Mouse (Mus musculus) limb, embryonic 12.5 days (tissue): ENCODE measurements around the gene Nfx1. TPM values are rescaled to one million over a fixed set of nuclear protein-coding genes. Genes with fewer than 3 reads are reported as not detected.

Experiments
- ATAC-seq: fragments of 200-750 bp; cut with Nextera tagmentation; 2 replicates; pipeline ENCODE4 v1.8.0; 2017; ENCODE audit warnings: low read depth, moderate TSS enrichment; ENCODE audit not compliant: insufficient number of reproducible peaks, insufficient read depth, low FRiP score, low TSS enrichment
- H3K27ac ChIP-seq: fragments of 300-500 bp; sonication (generic); 2 replicates; pipeline ENCODE4 v1.5.1; 2016; ENCODE audit warnings: mild to moderate bottlenecking, moderate library complexity
- H3K27me3 ChIP-seq: fragments of 300-500 bp; sonication (generic); 2 replicates; pipeline ENCODE4 v1.6.1; 2016; ENCODE audit warnings: mild to moderate bottlenecking, moderate library complexity
- H3K36me3 ChIP-seq: fragments of 300-500 bp; sonication (generic); 2 replicates; pipeline ENCODE4 v1.6.1; 2016; ENCODE audit warnings: mild to moderate bottlenecking, moderate library complexity
- H3K4me1 ChIP-seq: fragments of 300-500 bp; sonication (generic); replicated peaks from 2 replicates; pipeline ENCODE4 v1.6.1; 2016
- H3K4me2 ChIP-seq: fragments of 300-500 bp; sonication (generic); 2 replicates; pipeline ENCODE4 v1.6.1; 2016; ENCODE audit warnings: mild to moderate bottlenecking, moderate library complexity
- H3K4me3 ChIP-seq: fragments of 300-500 bp; sonication (generic); replicated peaks from 2 replicates; pipeline ENCODE4 v1.5.1; 2016; ENCODE audit warnings: mild to moderate bottlenecking
- H3K9ac ChIP-seq: fragments of 300-500 bp; sonication (generic); replicated peaks from 2 replicates; pipeline ENCODE4 v1.6.1; 2016; ENCODE audit warnings: mild to moderate bottlenecking, moderate library complexity
- H3K9me3 ChIP-seq: fragments of 300-500 bp; sonication (generic); 2 replicates; pipeline ENCODE4 v1.6.1; 2016; ENCODE audit warnings: mild to moderate bottlenecking, moderate library complexity
- WGBS: fragments of 180-500 bp; shearing (Covaris S2); methylation state at CpG from one replicate; pipeline ENCODE4 v1.1.7; 2016; 5-methylcytosine and 5-hydroxymethylcytosine counted together
- polyA plus RNA-seq: library from polyadenylated mRNA; unstranded; fragments of >200 nt; fragmentation: Nextera tagmentation; extraction: Ambion mirVana; gene quantifications from 2 replicates; pipeline ENCODE4 v1.2.1, GENCODE M21; 2016

The Nfx1 gene
- polyA plus RNA-seq, 1 experiment from 2014 or later: 106 TPM

DNA sequence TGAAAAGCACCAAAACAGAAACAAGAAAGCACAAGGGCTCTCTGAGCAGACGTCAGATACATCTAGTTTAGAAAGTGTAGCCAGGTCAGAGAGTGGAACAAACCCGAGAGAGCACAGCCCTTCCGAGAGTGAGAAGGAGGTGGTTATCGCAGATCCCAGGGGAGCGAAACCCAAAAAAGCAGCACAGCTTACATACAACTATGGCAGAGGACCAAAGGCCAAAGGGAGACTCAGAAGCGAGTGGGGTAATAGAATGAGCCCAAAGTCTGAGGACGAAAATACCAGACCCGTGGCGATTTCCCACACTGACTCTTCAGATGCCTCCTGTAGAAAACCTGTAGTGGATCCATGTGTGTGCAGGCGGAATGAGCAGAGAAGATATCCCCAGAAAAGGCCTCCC, 5.9 kb downstream of the Nfx1 start:
- Histone ChIP-seq H3K27me3 (no peaks in the 10 kb centered on the region), H3K4me3 (no peak overlapping the region), H3K9me3 (no peaks in the 10 kb centered on the region), H3K4me2 (no peak overlapping the region), H3K9ac (no peak overlapping the region), H3K4me1 (peaks cover 13% of the 10 kb centered on the region), H3K36me3 (peaks cover 62% of the 10 kb centered on the region), H3K27ac (no peak overlapping the region)
- WGBS: 90% methylated on average over 10 of the region's 10 CpGs
- ATAC-seq: no peak

DNA sequence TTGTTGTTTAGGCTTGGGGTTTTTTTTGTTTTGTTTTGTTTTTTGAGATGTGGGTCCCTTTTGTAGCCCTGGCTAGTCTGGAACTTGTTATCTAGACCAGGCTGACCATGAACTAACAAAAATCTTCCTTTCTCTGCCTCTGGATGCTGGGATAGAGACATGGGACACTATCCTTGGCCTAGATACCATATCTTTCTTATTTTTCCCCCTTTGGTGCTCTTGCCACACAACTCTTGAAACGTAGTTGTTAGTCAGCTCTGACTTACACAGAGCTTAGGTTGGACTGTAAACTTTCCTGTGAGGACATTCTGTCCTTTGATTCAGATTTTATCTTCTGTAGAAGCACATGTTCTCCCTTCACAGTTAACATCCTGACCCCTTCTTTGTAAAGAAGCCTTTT, 8.7 kb downstream of the Nfx1 start:
- no peak overlapping the region for H3K9ac ChIP-seq
- no peak overlapping the region for H3K27ac ChIP-seq
- H3K4me2 ChIP-seq: no peak overlapping the region
- no peaks in the 10 kb centered on the region for H3K9me3 ChIP-seq
- ATAC-seq: no peak
- peaks cover 78% of the 10 kb centered on the region for H3K36me3 ChIP-seq
- no peak overlapping the region for H3K4me3 ChIP-seq
- H3K27me3 ChIP-seq: no peaks in the 10 kb centered on the region
- WGBS: 94% methylated on average over 1 of the region's 1 CpGs
- H3K4me1 ChIP-seq: peaks cover 10% of the 10 kb centered on the region; the same call in 1 of the 2 replicates

DNA sequence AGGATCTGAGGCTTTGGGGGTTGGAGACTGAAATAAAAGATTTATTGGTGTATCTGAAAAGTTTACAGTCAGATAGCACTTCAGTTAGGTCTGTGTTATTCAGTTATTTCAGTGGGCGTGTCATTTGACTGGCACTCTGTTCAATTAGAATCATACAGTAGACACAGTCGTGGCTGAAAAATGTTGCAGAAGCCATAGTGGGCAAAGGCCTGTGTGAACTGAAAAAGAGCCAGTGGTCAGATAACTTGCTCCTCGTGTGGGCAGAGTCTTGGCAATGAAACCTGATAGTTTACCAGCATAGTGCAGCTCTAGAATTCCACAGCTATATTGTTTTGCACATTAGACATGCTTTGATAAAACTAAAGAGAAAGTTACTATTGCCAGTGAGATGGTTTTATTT, 11.8 kb downstream of the Nfx1 start:
- H3K27me3 ChIP-seq: no peaks in the 10 kb centered on the region
- no peak for ATAC-seq

DNA sequence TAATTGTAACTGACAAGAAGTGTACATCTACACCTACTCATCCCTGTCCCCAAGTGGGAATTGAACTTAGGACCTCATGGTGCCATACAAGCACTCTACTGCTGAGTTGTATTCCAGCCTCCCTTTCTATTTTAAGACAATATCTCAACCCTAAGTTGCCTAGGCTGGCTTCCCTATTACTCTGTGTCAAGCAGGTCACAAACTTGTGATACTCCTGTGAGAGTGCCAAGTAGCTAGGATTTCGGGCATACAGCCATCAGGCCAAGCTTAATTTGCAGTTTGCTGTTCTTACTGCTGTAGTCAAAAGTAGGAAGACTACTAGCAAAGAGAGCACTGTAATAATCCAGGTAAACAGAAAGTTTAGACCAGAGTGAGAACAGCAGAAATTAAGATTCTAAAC, 13.0 kb downstream of the Nfx1 start:
- no peak for ATAC-seq
- Histone ChIP-seq H3K4me3 (no peak overlapping the region), H3K36me3 (peaks cover 90% of the 10 kb centered on the region), H3K9me3 (no peaks in the 10 kb centered on the region), H3K27me3 (no peaks in the 10 kb centered on the region), H3K4me2 (no peak overlapping the region), H3K27ac (no peak overlapping the region), H3K9ac (no peak overlapping the region), H3K4me1 (peaks cover 10% of the 10 kb centered on the region; the same call in 1 of the 2 replicates)
- WGBS: 76% methylated on average over 1 of the region's 1 CpGs

More for the DNA sequence above, 11.8 kb downstream of the Nfx1 start:
- Histone ChIP-seq H3K9me3 (no peaks in the 10 kb centered on the region), H3K27ac (no peak overlapping the region), H3K4me3 (no peak overlapping the region), H3K4me1 (peaks cover 10% of the 10 kb centered on the region; the same call in 1 of the 2 replicates), H3K36me3 (peaks cover 90% of the 10 kb centered on the region), H3K9ac (no peak overlapping the region), H3K4me2 (no peak overlapping the region)
- 57% methylated on average over 3 of the region's 3 CpGs for WGBS

DNA sequence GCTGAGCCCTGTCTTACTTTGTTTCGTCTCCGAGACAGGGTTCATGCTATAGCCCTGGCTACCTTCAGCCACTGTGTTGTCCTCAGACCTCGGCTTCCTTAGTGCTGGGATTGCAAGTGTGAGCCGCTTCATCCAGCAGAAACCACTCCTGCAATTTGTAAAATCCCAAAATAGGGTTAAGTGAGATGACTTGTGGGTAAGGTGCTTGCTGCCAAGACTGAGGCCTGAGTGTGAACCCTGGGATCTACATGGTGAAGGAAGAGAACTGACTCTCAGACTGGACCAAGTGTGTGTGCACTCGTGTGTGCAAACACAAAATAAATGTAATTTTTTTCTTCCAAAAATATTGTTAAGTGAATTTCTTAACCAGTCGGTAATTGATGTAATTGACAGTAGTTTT, 18.9 kb downstream of the Nfx1 start:
- H3K36me3 ChIP-seq: peaks cover 97% of the 10 kb centered on the region
- no peak for ATAC-seq
- no peak overlapping the region for H3K4me2 ChIP-seq
- H3K9ac ChIP-seq: no peak overlapping the region
- H3K9me3 ChIP-seq: no peaks in the 10 kb centered on the region
- H3K4me1 ChIP-seq: no peaks in the 10 kb centered on the region
- no peak overlapping the region for H3K27ac ChIP-seq
- 91% methylated on average over 6 of the region's 6 CpGs for WGBS
- H3K27me3 ChIP-seq: no peaks in the 10 kb centered on the region
- no peak overlapping the region for H3K4me3 ChIP-seq

DNA sequence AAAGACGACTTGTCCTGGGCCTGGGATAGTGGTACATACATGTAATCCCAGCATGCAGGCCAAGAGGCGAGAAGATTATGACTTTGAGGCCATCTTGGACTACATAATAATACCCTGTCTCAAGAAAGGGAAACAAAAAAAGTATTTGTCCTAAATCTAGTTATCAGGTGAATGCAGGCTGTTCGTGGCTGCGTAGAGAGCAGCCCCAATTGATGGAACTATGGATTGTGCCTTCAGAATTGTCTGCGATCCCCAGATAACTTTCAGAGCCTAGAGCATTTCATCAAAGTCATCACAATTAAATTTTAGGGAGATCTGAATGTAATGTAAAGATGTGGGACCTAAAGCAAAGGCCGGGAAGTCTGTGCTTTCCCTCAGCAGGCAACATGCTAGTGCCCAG, 25.6 kb downstream of the Nfx1 start:
- H3K9me3 ChIP-seq: no peaks in the 10 kb centered on the region
- no peak for ATAC-seq
- H3K27me3 ChIP-seq: no peaks in the 10 kb centered on the region
- no peak overlapping the region for H3K4me2 ChIP-seq
- H3K36me3 ChIP-seq: peaks cover 99% of the 10 kb centered on the region
- H3K9ac ChIP-seq: no peak overlapping the region
- H3K4me1 ChIP-seq: no peaks in the 10 kb centered on the region
- WGBS: 96% methylated on average over 6 of the region's 6 CpGs
- no peak overlapping the region for H3K4me3 ChIP-seq
- H3K27ac ChIP-seq: no peak overlapping the region

DNA sequence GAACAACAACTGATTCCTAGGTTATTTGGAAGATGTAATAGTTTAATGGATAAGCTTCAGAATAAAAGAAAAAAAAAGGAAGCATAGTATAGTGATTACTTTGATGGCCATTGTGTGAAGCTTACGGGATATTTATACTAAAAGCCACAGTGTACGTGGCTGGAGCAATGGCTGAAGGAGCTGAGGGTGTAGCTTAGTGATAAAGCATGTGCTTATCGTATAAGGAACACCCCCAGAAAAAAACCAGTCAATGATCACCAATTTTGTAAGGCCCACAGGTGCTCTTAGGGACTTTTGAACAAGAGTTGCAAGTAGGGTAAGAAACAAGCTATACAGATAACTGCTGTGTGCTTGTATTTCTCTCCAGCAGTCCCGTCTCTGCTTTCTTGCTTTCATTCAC, 27.2 kb downstream of the Nfx1 start:
- WGBS: 93% methylated on average over 4 of the region's 4 CpGs
- no peak overlapping the region for H3K4me3 ChIP-seq
- peaks cover 96% of the 10 kb centered on the region for H3K36me3 ChIP-seq
- no peak overlapping the region for H3K4me2 ChIP-seq
- H3K4me1 ChIP-seq: no peaks in the 10 kb centered on the region
- H3K9me3 ChIP-seq: no peaks in the 10 kb centered on the region
- no peaks in the 10 kb centered on the region for H3K27me3 ChIP-seq
- no peak overlapping the region for H3K27ac ChIP-seq
- no peak for ATAC-seq
- H3K9ac ChIP-seq: no peak overlapping the region

DNA sequence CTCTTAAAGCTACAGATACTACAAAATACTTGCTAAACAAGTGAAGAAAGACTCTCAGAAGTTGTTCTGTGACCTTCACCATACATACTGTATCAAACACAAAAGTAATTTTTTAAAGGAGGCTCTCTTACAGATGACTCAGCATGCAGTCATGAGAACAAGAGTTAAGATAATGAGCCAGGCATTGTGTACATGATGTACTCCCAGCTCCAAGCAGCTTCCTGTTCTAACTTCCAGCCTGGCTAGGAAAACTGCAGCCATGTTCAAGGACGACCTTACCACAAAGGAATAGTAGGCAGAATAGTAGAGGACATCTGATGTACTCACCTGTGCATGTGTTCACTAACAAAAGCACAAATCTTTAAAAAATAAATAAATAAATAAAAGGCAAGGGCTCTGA, 29.6 kb downstream of the Nfx1 start:
- no peak overlapping the region for H3K27ac ChIP-seq

DNA sequence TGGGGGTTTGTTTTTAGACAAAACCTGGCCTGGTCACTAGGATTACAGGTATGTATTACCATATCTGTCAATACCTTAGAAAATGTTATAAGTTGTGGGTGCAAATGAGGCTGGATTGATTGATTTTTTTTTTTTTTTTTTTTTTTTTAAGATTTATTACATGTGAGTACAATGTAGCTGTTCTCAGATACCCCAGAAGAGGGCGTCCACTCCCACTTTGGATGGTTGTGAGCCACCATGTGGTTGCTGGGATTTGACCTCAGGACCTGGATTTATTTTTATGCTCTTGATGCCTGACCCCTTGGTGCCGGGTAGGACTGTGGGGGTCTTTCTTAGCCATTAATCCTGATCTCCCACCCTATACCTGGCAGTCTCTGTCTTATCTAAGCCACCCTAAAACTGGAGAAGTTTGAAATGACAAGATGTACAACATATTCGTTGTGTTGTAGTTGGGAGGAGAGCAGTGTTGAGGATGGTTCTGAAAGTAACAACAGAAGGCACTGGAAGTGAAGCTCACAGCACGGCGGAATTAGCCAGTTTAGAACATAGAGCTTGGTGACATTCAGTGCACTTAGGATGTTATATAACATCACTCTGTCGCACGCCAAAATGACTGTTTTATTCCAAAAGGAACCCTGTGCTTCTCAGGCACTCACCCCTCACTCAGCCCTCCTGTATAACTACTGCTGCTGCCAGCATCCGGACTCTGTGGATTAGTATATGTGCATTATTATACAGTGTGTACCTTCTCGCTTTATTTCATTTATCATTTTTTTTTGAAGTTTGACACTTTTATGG, 30.3 kb downstream of the Nfx1 start:
- Histone ChIP-seq H3K27me3 (no peaks in the 10 kb centered on the region), H3K4me2 (no peak overlapping the region), H3K9me3 (no peaks in the 10 kb centered on the region), H3K9ac (no peak overlapping the region), H3K27ac (no peak overlapping the region), H3K36me3 (peaks cover 93% of the 10 kb centered on the region), H3K4me1 (no peaks in the 10 kb centered on the region), H3K4me3 (no peak overlapping the region)
- WGBS: 87% methylated on average over 9 of the region's 9 CpGs
- no peak for ATAC-seq

More for the DNA sequence above, 29.6 kb downstream of the Nfx1 start:
- Histone ChIP-seq H3K36me3 (peaks cover 97% of the 10 kb centered on the region), H3K9ac (no peak overlapping the region), H3K4me3 (no peak overlapping the region), H3K4me2 (no peak overlapping the region), H3K27me3 (no peaks in the 10 kb centered on the region), H3K4me1 (no peaks in the 10 kb centered on the region), H3K9me3 (no peaks in the 10 kb centered on the region)
- 75% methylated on average over 1 of the region's 1 CpGs for WGBS
- no peak for ATAC-seq

DNA sequence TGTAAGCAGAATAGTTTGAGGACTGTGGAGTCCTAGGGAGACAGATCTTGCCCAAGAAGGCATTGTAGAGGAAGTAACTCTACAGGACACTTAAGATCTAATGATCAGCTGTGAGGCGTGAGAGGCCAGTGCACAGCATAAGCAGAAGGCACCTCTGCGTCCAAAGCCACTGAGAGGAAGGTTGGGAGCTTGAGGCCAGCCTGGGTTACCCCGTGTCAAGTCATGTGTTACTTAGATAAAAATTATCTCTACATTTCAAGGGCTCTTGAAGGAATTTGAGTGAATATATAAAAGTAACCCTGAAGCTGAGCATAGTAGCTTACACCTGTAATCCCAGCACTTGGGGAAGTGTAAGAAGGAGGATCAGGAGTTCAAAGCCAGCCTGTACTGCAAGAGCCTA, 42.6 kb downstream of the Nfx1 start:
- Histone ChIP-seq H3K36me3 (peaks cover 98% of the 10 kb centered on the region), H3K9ac (no peak overlapping the region), H3K9me3 (0 out of 2 replicates have a peak, but pooled peaks cover 5% of the 10 kb centered on the region), H3K4me3 (no peak overlapping the region), H3K27me3 (no peaks in the 10 kb centered on the region), H3K27ac (no peak overlapping the region), H3K4me1 (no peaks in the 10 kb centered on the region), H3K4me2 (no peak overlapping the region)
- no peak for ATAC-seq
- WGBS: 90% methylated on average over 3 of the region's 3 CpGs

DNA sequence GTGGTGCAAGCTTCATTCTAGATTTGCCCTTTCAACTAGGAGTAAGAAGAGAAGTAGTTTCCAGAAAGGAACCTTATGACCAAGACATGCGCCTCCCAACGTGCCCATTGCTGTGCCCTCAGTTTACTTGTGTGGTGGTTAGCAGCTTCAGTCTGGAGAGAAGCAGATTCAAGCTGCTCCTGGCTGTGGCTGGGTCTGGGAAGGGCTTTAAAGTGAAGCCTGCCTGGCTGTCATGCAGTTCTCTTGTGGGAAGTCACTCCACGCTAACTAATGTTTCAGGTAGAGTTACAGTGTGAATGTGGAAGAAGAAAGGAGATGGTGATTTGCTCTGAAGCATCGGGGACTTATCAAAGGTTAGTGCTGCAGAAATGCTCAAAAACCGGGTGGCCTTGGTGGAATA, 45.1 kb downstream of the Nfx1 start:
- ATAC-seq: no peak
- H3K27ac ChIP-seq: no peak overlapping the region
- no peak overlapping the region for H3K9ac ChIP-seq
- H3K4me3 ChIP-seq: no peak overlapping the region
- H3K4me1 ChIP-seq: no peaks in the 10 kb centered on the region
- H3K27me3 ChIP-seq: no peaks in the 10 kb centered on the region
- H3K9me3 ChIP-seq: 0 out of 2 replicates have a peak, but pooled peaks cover 5% of the 10 kb centered on the region
- 92% methylated on average over 5 of the region's 5 CpGs for WGBS
- peaks cover 92% of the 10 kb centered on the region for H3K36me3 ChIP-seq
- no peak overlapping the region for H3K4me2 ChIP-seq

DNA sequence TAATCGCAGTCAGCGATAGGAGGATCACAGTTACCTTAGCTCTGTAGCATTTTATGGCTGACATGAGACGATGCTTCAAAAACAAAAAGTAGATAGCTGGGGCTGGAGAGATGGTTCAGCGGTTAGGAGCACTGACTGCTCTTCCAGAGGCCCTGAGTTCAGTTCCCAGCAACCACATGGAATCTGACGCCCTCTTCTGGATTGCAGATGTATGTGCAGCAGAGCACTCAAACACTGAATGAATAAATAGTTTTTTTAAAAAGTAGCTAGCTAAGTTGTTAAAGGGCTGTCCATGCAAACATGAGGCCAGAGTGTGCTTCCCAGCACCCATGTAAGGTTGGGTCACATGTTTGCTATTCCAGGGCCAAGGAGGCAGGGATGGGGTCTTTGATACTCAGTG, 50.4 kb downstream of the Nfx1 start:
- H3K4me1 ChIP-seq: no peaks in the 10 kb centered on the region
- H3K4me3 ChIP-seq: no peak overlapping the region
- no peak overlapping the region for H3K9ac ChIP-seq
- no peak overlapping the region for H3K4me2 ChIP-seq
- WGBS: 93% methylated on average over 5 of the region's 5 CpGs
- H3K36me3 ChIP-seq: peaks cover 89% of the 10 kb centered on the region
- H3K27ac ChIP-seq: no peak overlapping the region
- no peaks in the 10 kb centered on the region for H3K9me3 ChIP-seq
- H3K27me3 ChIP-seq: no peaks in the 10 kb centered on the region
- no peak for ATAC-seq
